Mouse (Mus musculus): ENCODE data around the gene 1110065P20Rik. TPM values are rescaled to one million over a fixed set of nuclear protein-coding genes. Genes with fewer than 3 reads are reported as not detected.

The 1110065P20Rik gene
- polyA plus RNA-seq (2014; fragmentation: Nextera tagmentation; extraction: Ambion mirVana), result 64.2 and 64.4 TPM in 2 replicates

DNA sequence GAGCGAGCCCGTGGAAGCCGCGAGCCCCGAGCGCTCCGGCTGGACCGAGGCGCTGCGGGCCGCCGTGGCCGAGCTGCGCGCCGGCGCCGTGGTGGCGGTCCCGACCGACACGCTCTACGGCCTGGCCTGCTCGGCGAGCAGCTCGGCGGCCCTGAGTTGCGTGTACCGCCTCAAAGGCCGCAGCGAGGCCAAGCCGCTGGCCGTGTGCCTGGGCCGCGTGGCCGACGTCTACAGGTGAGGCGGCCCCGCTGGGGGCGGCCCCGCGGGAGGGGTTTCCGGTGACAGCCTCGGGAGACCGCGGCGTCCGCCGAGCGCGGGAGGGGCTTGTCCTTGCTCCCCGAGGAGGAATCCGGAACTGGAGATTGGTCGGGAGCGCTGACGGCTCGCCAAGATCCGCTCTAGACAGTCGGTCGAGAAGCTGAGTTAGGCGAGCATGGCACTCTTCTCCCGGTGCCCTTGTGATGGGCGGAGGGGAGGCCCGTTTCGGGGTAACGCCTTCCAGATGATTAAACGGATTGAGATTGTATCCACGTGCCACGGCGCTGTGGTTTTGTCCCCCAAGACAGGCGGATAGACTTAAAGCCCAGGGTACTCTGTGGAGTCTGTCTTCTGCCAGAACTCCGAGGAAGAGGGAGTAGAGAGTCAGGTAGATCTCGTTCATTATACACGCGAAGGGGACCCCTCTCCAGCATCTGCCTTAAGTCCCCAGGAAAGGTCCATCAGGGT, at the start of gene 1110065P20Rik:
Gene 1110065P20Rik (minus strand): TSS at position 264 of the 726 bp plus-strand sequence.
- no peaks in the 10 kb centered on the region for H3K9me3 ChIP-seq (ENCODE audit: control insufficient read depth, low read length)
- 2% methylated on average over 25 of the region's 75 CpGs for WGBS
- peak within 1 kb of the TSS; percentile 91 for H3K9ac ChIP-seq (ENCODE audit: low read depth, low read length)
- peak within 1 kb of the TSS; percentile 94 for H3K27ac ChIP-seq (replicated peaks; ENCODE audit: low read depth, low read length)
- ATAC-seq (ENCODE audit: low read depth) (peak; percentile 45), DNase-seq (ENCODE audit: low spot score) (peak; percentile 76)
- peak within 1 kb of the TSS; percentile 94 for H3K4me3 ChIP-seq (ENCODE audit: low read depth, low read length)
- peak within 1 kb of the TSS; percentile 76 for H3K4me2 ChIP-seq (ENCODE audit: low read depth, low read length)
- peaks cover 15% of the 10 kb centered on the region for H3K4me1 ChIP-seq (ENCODE audit: control insufficient read depth, insufficient read depth, low read length)
- H3K36me3 ChIP-seq (ENCODE audit: control insufficient read depth, insufficient read depth, low read length), result peaks cover 40% of the 10 kb centered on the region
- no peaks in the 10 kb centered on the region for H3K27me3 ChIP-seq (replicated peaks; ENCODE audit: control insufficient read depth, insufficient read depth, low read length)

DNA sequence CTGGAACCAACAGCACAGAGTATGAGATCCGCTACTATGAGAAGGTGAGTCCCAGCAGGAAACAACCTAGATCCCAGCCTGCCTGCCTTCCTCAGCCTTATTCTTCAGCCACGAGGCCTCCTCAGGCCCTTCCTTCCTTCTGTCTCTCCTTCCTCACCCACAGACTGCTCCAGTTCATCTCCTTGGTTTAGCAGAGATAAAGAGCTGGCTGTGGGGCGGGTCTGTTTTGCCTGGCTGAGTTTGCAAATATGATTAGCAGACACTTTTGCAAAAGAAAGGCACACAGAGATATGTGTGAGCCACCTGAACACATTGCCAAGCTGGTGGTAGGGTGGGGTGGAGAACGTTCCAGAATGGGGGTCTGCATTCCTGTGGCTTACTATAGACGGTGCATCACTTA, 48.9 kb upstream of the 1110065P20Rik start:
- no peak for ATAC-seq (ENCODE audit: low read depth)
- H3K4me1 ChIP-seq (ENCODE audit: control insufficient read depth, insufficient read depth, low read length), result peaks cover 2% of the 10 kb centered on the region; the same call in 1 of the 2 replicates
- H3K27ac ChIP-seq (replicated peaks; ENCODE audit: low read depth, low read length), result no peak overlapping the region
- no peak overlapping the region for H3K9ac ChIP-seq (ENCODE audit: low read depth, low read length)
- 44% methylated on average over 5 of the region's 5 CpGs for WGBS
- H3K27me3 ChIP-seq (replicated peaks; ENCODE audit: control insufficient read depth, insufficient read depth, low read length), result peaks cover 25% of the 10 kb centered on the region
- DNase-seq (ENCODE audit: low spot score), result no peak
- H3K36me3 ChIP-seq (ENCODE audit: control insufficient read depth, insufficient read depth, low read length), result no peaks in the 10 kb centered on the region
- no peak overlapping the region for H3K4me3 ChIP-seq (ENCODE audit: low read depth, low read length)
- H3K4me2 ChIP-seq (ENCODE audit: low read depth, low read length), result no peak overlapping the region
- H3K9me3 ChIP-seq (ENCODE audit: control insufficient read depth, low read length), result no peaks in the 10 kb centered on the region

DNA sequence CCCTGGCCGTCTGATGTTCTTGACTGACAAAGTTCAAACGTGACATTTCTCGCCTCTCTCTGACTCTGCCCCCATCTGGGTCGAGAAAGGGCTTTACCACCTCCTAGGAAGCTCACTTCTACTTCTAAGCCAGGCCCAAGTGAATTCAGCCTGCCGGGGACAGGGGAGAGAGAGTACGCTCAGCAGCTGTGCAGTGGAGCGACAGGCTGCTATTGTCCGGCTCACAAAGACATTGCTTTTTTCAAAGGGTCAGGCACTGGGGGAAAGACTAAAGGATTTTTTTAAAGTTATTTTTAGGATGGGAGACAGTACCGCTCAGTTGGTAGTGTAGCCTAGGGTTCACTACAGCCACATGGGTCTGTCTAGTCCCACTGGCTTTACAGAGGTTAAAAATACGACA, 47.4 kb upstream of the 1110065P20Rik start:
- no peak overlapping the region for H3K27ac ChIP-seq (replicated peaks; ENCODE audit: low read depth, low read length)
- WGBS, result 51% methylated on average over 10 of the region's 10 CpGs
- H3K4me3 ChIP-seq (ENCODE audit: low read depth, low read length), result no peak overlapping the region
- H3K4me1 ChIP-seq (ENCODE audit: control insufficient read depth, insufficient read depth, low read length), result peaks cover 4% of the 10 kb centered on the region; the same call in 1 of the 2 replicates
- H3K27me3 ChIP-seq (replicated peaks; ENCODE audit: control insufficient read depth, insufficient read depth, low read length), result peaks cover 40% of the 10 kb centered on the region
- no peak for DNase-seq (ENCODE audit: low spot score)
- H3K36me3 ChIP-seq (ENCODE audit: control insufficient read depth, insufficient read depth, low read length), result no peaks in the 10 kb centered on the region
- H3K9me3 ChIP-seq (ENCODE audit: control insufficient read depth, low read length), result no peaks in the 10 kb centered on the region
- no peak overlapping the region for H3K4me2 ChIP-seq (ENCODE audit: low read depth, low read length)
- H3K9ac ChIP-seq (ENCODE audit: low read depth, low read length), result no peak overlapping the region
- no peak for ATAC-seq (ENCODE audit: low read depth)

DNA sequence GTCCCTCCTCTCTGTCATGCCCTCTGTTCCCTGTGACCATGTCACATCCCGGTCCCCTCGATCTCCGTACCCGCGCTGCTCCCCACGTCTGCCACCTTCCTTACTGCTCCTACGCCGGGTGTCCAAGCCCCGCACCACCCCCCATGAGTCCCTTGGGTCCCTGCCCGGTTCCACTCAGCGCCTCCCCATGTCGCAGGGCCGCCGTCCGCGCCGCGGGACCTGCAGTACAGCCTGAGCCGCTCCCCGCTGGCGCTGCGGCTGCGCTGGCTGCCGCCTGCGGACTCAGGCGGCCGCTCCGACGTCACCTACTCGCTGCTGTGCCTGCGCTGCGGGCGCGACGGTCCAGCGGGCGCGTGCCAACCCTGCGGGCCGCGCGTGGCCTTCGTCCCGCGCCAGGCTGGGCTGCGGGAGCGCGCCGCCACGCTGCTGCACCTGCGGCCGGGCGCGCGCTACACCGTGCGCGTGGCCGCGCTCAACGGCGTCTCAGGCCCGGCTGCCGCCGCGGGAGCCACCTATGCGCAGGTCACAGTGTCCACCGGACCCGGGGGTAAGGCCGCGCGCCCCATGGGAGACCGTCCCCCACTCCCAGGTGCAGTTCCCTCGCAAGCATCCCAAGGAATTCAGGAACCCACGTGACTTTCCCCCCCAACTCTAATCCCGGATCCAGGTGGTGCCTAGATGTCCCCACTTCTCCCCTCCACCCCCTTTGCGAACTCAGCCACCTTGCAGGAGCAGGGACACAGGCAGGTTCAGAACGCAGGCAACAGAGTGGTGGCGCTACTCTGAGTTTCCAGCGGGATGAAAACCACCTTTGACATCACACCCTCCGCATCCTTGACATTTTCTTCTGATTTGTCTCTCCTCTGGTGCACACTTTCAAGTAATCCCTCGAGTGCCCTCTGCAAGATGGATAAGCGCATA, 43.8 kb upstream of the 1110065P20Rik start:
- H3K36me3 ChIP-seq (ENCODE audit: control insufficient read depth, insufficient read depth, low read length), result no peaks in the 10 kb centered on the region
- peaks cover 55% of the 10 kb centered on the region for H3K27me3 ChIP-seq (replicated peaks; ENCODE audit: control insufficient read depth, insufficient read depth, low read length)
- peak overlapping the region; percentile 41 for H3K4me3 ChIP-seq (ENCODE audit: low read depth, low read length)
- H3K27ac ChIP-seq (replicated peaks; ENCODE audit: low read depth, low read length), result no peak overlapping the region
- peaks cover 4% of the 10 kb centered on the region; the same call in 1 of the 2 replicates for H3K4me1 ChIP-seq (ENCODE audit: control insufficient read depth, insufficient read depth, low read length)
- no peak for ATAC-seq (ENCODE audit: low read depth)
- H3K9me3 ChIP-seq (ENCODE audit: control insufficient read depth, low read length), result no peaks in the 10 kb centered on the region
- H3K9ac ChIP-seq (ENCODE audit: low read depth, low read length), result 0 out of 2 replicates have a peak overlapping the region, but pooled peaks have one; percentile 25
- H3K4me2 ChIP-seq (ENCODE audit: low read depth, low read length), result peak overlapping the region; percentile 73
- WGBS, result 4% methylated on average over 39 of the region's 83 CpGs
- no peak for DNase-seq (ENCODE audit: low spot score)

DNA sequence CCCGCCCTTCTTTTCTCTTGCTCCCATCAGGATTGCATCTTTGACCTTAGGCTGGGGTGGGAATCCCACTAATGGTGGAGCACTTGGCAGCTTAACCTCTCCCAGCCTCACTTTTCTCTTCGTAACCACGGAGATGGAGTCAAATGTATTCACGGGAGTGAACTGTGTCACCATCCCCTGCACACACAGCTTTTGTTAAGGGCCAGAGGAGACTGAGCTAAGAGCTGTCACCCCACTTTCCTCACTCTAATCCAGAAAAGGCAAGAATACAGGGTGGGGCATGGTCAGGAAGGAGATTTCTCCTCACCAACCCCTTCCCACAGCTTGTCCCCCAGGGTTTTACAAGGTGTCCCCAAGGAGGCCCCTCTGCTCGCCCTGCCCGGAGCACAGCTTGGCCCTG, 42.8 kb upstream of the 1110065P20Rik start:
- ATAC-seq (ENCODE audit: low read depth) (no peak), DNase-seq (ENCODE audit: low spot score) (no peak)
- Histone ChIP-seq H3K4me3 (ENCODE audit: low read depth, low read length) (no peak overlapping the region), H3K4me1 (ENCODE audit: control insufficient read depth, insufficient read depth, low read length) (peaks cover 4% of the 10 kb centered on the region; the same call in 1 of the 2 replicates), H3K9ac (ENCODE audit: low read depth, low read length) (no peak overlapping the region), H3K4me2 (ENCODE audit: low read depth, low read length) (no peak overlapping the region), H3K27me3 (replicated peaks; ENCODE audit: control insufficient read depth, insufficient read depth, low read length) (peaks cover 55% of the 10 kb centered on the region), H3K27ac (replicated peaks; ENCODE audit: low read depth, low read length) (no peak overlapping the region), H3K9me3 (ENCODE audit: control insufficient read depth, low read length) (no peaks in the 10 kb centered on the region), H3K36me3 (ENCODE audit: control insufficient read depth, insufficient read depth, low read length) (no peaks in the 10 kb centered on the region)
- WGBS, result 29% methylated on average over 6 of the region's 6 CpGs

DNA sequence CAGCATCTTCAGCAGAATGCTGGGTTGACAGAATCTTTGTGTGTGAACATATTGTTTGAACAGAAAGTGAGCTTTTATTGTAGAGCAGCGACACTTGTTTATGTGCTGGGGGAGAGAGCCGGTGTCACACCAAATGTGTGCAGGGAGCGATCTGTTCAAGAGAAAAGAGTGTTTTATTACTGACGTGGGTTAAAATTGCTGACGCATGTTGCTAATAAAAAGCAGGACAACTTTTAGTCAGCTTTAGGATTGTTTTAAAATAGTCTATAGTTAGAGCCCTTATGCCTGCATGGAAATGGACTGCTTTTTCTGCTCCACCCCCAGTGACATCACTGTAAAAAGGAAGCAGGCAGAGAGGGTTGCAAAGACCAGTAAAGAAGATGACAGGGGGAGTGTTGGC, 39.8 kb upstream of the 1110065P20Rik start:
- 67% methylated on average over 5 of the region's 5 CpGs for WGBS
- Histone ChIP-seq H3K4me3 (ENCODE audit: low read depth, low read length) (no peak overlapping the region), H3K9ac (ENCODE audit: low read depth, low read length) (no peak overlapping the region), H3K27me3 (replicated peaks; ENCODE audit: control insufficient read depth, insufficient read depth, low read length) (peaks cover 52% of the 10 kb centered on the region), H3K4me2 (ENCODE audit: low read depth, low read length) (no peak overlapping the region), H3K27ac (replicated peaks; ENCODE audit: low read depth, low read length) (no peak overlapping the region), H3K36me3 (ENCODE audit: control insufficient read depth, insufficient read depth, low read length) (no peaks in the 10 kb centered on the region), H3K9me3 (ENCODE audit: control insufficient read depth, low read length) (no peaks in the 10 kb centered on the region), H3K4me1 (ENCODE audit: control insufficient read depth, insufficient read depth, low read length) (peaks cover 4% of the 10 kb centered on the region; the same call in 1 of the 2 replicates)
- DNase-seq (ENCODE audit: low spot score) (no peak), ATAC-seq (ENCODE audit: low read depth) (no peak)

DNA sequence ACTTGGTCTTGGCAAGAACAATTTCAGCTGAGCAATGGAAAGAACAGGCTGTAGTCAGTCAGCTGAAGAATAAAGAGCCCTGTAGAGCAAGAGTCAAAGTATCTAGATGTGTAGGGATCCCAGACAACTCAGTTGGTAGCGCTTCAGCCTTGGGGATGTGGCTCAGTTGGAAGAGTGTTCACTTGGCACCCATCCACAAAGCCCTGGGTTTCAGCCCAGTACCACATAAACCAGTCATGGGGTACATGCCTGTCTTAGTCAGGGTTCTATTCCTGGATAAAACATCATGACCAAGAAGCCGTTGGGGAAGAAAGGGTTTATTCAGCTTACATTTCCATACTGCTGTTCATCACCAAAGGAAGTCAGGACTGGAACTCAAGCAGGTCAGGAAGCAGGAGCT, 38.9 kb upstream of the 1110065P20Rik start:
- Histone ChIP-seq H3K9me3 (ENCODE audit: control insufficient read depth, low read length) (no peaks in the 10 kb centered on the region), H3K4me3 (ENCODE audit: low read depth, low read length) (no peak overlapping the region), H3K36me3 (ENCODE audit: control insufficient read depth, insufficient read depth, low read length) (no peaks in the 10 kb centered on the region), H3K4me1 (ENCODE audit: control insufficient read depth, insufficient read depth, low read length) (peaks cover 2% of the 10 kb centered on the region; the same call in 1 of the 2 replicates), H3K4me2 (ENCODE audit: low read depth, low read length) (no peak overlapping the region), H3K27me3 (replicated peaks; ENCODE audit: control insufficient read depth, insufficient read depth, low read length) (peaks cover 52% of the 10 kb centered on the region), H3K9ac (ENCODE audit: low read depth, low read length) (no peak overlapping the region), H3K27ac (replicated peaks; ENCODE audit: low read depth, low read length) (no peak overlapping the region)
- ATAC-seq (ENCODE audit: low read depth) (no peak), DNase-seq (ENCODE audit: low spot score) (no peak)
- 97% methylated on average over 2 of the region's 2 CpGs for WGBS

DNA sequence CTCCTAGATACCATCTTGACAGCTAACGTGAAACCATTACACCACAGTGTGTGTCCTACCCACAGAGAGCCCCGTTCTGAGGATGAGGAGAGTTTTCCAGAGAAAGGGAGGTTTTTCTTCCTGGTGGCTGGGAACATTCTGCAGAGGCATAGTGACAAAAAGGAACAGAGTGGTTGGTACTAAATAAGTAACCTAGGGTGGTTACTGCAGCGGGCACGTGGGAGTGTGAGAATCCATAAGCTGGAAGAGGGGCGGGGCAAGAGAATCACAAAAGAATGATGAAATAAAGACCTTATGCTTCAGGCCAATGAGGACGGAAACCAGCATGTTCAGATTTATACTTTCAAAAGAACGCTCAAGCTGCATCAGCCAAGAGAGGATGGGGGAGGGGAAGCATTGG, 37.7 kb upstream of the 1110065P20Rik start:
- 64% methylated on average over 7 of the region's 7 CpGs for WGBS
- Histone ChIP-seq H3K4me3 (ENCODE audit: low read depth, low read length) (no peak overlapping the region), H3K9me3 (ENCODE audit: control insufficient read depth, low read length) (no peaks in the 10 kb centered on the region), H3K4me1 (ENCODE audit: control insufficient read depth, insufficient read depth, low read length) (no peaks in the 10 kb centered on the region), H3K27ac (replicated peaks; ENCODE audit: low read depth, low read length) (no peak overlapping the region), H3K9ac (ENCODE audit: low read depth, low read length) (no peak overlapping the region), H3K27me3 (replicated peaks; ENCODE audit: control insufficient read depth, insufficient read depth, low read length) (peaks cover 49% of the 10 kb centered on the region), H3K36me3 (ENCODE audit: control insufficient read depth, insufficient read depth, low read length) (no peaks in the 10 kb centered on the region), H3K4me2 (ENCODE audit: low read depth, low read length) (no peak overlapping the region)
- ATAC-seq (ENCODE audit: low read depth) (no peak), DNase-seq (ENCODE audit: low spot score) (no peak)
